Mouse (Mus musculus): Measurements from ENCODE around the gene Cecr2.
"Not testable (repeated sequence)": the region's sequence is repeated elsewhere in the genome, so short reads cannot be mapped to it uniquely, and the experiment has no call there.

Gene Cecr2

GRCm38 (mm10) chr6:120772025-120772424 lies 105.9 kb downstream of the Cecr2 start:
- DNase-seq (ENCODE audit: low spot score in 2 of 2) = no peak

DNA sequence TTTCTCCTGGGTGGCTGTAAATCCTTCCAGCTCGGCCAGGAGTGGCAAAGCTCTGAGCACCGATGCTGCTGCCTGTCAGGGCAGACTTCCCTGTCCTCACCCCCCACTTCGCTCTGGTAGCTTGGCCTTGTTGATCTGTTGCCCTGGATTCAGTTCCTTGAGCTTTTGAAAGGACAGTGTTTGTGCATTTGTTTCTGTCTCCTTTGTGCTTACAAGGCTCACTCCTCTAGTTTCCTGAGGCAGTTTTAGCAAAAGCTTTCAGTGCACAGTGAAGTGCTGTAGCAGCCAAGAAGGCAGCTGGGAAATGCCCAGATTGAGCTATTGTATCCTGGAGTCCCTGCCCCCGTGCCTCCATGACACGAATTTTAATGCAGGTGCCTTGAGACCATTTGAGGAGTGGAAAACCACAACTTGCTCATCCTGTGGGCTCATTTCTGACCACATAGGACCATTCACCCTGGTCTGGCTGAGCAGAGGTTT lies 107.0 kb downstream of the Cecr2 start, which contains the start of gene Slc25a18:
Gene Slc25a18, plus strand, starts transcription at position 430 of the 480 bp plus-strand sequence.
- no peak for DNase-seq (ENCODE audit: low spot score in 2 of 2)

- DNase-seq (ENCODE audit: low spot score in 2 of 2) = no peak
These were observed 107.6 kb downstream of the Cecr2 start for GRCm38 (mm10) chr6:120773763-120774162.

GRCm38 (mm10) chr6:120776286-120776685 lies 110.1 kb downstream of the Cecr2 start:
- no peak for DNase-seq (ENCODE audit: low spot score in 2 of 2)

DNA sequence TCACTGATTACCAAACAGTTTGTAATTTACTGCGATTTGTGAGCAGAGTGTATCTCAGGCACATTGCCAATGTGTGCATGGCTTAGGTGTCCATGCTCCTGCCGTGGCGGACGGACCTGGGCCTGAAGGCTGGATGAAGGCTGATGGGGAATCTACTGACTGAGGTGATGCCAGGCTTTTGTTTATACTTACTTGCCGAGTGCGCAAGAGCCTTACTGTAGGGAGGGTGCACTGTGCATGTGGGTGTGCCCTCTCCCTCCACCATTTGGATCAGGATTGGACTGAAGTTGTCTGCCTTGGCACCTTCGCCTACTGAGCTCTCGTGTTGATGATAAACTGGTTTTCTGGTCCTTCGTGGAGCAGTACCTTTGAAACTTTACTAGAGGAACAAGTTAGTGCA lies 111.4 kb downstream of the Cecr2 start:
- DNase-seq (ENCODE audit: low spot score in 2 of 2) = no peak

- no peak for DNase-seq (ENCODE audit: low spot score in 2 of 2)
These were observed 112.1 kb downstream of the Cecr2 start for GRCm38 (mm10) chr6:120778226-120778625.

GRCm38 (mm10) chr6:120782948-120783347 lies 116.8 kb downstream of the Cecr2 start:
- DNase-seq (ENCODE audit: low spot score in 2 of 2) = no peak

DNA sequence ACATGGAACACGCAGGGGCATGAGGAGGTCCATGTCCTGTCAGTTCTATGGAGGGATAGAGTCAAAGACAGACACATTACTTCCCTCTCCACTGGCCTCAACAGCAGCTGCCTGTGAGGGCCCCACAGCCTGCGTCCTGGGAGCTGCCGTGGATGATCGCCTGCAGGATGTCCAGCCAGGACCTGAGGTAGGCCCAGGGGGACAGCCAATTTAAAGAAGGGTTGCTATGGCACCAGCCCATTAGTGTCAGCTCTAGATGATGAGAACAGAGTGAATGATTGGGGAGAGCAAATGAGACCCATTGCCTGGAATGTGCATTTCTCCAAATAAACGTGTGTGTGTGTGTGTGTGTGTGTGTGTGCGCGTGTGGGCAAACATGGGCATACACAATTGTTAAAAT lies 118.2 kb downstream of the Cecr2 start:
- no peak for DNase-seq (ENCODE audit: low spot score in 2 of 2)

- no peak for DNase-seq (ENCODE audit: low spot score in 2 of 2)
These were observed 122.0 kb downstream of the Cecr2 start for GRCm38 (mm10) chr6:120788068-120788607.

- no peak for DNase-seq (ENCODE audit: low spot score in 2 of 2)
These were observed 122.7 kb downstream of the Cecr2 start for GRCm38 (mm10) chr6:120788904-120789303.

GRCm38 (mm10) chr6:120790153-120790552 lies 124.0 kb downstream of the Cecr2 start:
- no peak for DNase-seq (ENCODE audit: low spot score in 2 of 2)

DNA sequence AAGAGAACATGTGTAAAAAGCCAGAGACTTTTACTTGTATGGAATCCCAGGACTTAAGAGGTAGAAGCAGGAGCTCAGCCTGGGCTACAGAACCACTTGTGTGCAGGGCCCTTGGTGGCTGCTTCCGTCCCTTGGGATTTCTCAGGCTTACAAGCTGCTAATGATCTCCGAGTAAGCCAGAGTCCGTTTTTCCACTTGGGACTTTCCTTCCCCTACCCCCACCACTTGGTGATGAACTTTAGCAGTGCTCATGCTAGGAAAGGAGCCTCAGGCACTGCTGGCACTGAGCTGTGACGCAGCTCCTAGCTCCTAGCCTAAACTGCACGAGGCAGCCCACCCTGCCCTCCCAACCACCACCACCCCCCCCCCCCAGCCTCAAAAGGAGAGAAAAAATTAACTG lies 124.5 kb downstream of the Cecr2 start:
- DNase-seq (ENCODE audit: low spot score in 2 of 2) = no peak

DNA sequence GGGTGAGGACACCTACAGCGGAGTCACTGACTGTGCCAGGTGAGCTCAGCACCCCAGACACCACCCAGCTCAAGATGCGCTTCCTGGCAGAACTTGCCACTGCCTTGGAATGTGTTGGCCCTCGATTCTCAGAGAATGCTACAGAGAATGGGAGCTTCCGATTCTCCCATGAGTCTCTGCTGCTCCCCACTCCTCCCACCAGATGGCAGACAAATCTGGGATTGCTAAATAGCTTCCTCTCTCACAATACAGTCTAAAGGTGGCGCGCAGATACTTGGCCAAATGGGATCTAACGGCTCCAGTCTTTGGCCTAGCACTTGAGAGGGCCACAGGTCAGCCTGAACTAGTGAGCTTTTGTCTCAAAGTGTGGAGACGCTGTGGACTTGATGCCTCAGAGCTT lies 126.8 kb downstream of the Cecr2 start:
- no peak for DNase-seq (ENCODE audit: low spot score in 2 of 2)

- DNase-seq (ENCODE audit: low spot score in 2 of 2) = no peak
These were observed 129.4 kb downstream of the Cecr2 start for GRCm38 (mm10) chr6:120795422-120796086.

DNA sequence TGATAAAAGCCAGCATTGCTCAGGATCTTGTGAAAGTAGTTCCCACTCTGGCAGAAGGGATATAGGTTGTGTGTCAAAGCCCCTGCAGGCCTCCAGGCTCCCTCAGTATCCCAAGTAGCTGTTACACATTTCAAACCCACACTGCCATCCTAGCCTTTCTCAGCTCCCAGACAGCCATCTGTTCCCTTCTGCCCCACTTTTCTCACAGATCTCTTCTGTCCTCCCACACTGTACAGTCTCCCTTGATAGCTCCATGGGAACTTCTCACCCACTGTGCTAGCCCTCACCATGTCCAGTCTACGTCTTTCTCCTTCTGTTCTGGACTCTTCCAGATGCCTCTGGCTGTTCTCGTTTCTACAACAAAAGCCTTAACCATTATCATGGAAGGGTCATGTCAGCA lies 129.9 kb downstream of the Cecr2 start:
- no peak for DNase-seq (ENCODE audit: low spot score in 2 of 2)

DNA sequence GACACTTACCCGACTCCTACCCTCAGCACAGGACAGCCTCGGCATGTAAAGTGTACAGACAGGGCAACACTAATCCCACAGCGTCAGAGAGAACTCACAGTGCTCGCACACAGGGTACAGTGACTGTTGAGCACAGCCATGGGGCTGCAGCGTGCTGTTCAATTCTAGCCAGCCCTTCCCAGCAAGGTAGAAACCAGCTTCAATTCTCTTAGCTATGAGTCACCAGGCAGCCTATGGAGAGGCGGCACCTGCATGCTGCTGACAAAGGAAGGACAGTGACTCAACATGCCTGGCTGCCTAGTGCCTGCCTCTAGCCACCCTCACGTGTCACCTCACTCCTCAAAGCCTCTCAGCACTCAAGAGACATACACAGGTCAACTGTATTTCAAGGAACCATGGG lies 131.8 kb downstream of the Cecr2 start:
- no peak for DNase-seq (ENCODE audit: low spot score in 2 of 2)

- DNase-seq (ENCODE audit: low spot score in 2 of 2) = no peak
These were observed 132.7 kb downstream of the Cecr2 start for GRCm38 (mm10) chr6:120798905-120799304.

GRCm38 (mm10) chr6:120799581-120800041 lies 133.4 kb downstream of the Cecr2 start:
- no peak for DNase-seq (ENCODE audit: low spot score in 2 of 2)

GRCm38 (mm10) chr6:120806999-120807737 lies 141.0 kb downstream of the Cecr2 start:
- DNase-seq (ENCODE audit: low spot score in 2 of 2) = no peak

DNA sequence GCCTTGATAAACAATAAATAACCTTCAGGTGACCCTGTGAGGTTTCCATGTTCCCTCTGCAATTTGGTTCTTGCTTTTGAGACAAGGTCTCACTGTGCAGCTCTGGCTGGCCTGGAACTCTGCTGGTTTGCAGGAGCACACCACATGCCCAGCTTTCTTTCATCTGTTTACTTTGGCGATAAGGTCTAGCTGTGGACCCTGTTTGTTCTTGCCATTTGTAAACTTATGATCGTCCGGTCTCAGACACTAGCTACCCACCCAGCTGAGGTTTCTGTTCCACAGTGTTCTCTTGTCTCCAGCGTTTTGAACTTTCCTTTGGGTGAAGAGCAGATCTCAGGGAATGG lies 141.5 kb downstream of the Cecr2 start:
- no peak for DNase-seq (ENCODE audit: low spot score in 2 of 2)

- not testable (repeated sequence) for DNase-seq (ENCODE audit: low spot score in 2 of 2)
These were observed 145.8 kb downstream of the Cecr2 start for GRCm38 (mm10) chr6:120811999-120812398.

DNA sequence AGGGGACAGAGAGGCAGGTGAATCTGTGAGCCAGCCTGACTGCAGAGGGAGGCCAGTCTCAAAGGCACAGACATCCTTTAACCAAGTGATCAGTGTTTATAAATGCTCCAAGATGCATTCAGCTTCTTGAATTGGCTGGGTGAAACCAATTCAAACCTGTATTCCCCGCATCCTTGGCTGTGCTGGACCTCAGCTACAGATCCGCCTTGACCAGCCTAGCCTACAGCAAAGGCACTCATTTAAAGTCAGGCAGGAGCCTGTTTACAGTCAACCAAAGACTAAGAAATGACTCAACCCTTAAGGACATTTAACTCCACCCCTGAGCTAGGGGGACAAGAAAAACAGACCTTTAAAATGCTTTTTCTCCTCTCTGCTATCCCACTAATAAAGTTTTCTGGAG lies 153.1 kb downstream of the Cecr2 start:
- DNase-seq (ENCODE audit: low spot score in 2 of 2) = no peak

DNA sequence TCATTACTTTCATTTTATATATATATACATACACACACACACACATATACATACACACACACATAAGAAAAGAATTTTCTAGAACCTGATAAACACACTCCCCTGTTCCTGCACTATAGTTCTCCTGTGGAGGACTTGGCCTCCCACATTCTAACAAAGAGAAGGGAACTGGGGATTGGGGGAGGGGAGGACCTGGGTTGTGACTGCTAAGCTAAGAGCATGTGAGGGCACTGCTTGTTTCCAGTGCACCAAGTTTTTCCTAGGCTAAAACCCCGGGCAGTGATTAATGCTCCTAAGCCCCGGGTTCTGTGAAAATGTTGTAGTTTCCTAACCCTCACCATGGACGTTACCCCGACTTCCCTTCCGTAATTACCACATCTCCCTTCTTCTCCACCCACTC lies 154.0 kb downstream of the Cecr2 start:
- DNase-seq (ENCODE audit: low spot score in 2 of 2) = no peak
